Mouse (Mus musculus) heart, embryonic 13.5 days (tissue): ENCODE data around the gene Tfr2. TPM values are rescaled to one million over a fixed set of nuclear protein-coding genes. Genes with fewer than 3 reads are reported as not detected.

Experiments
- microRNA-seq: library from miRNA; unstranded; fragments of <30 nt; microRNA quantifications from one replicate; pipeline ENCODE4, GENCODE M21; 2016
- polyA plus RNA-seq: library from polyadenylated mRNA; unstranded; fragments of >200 nt; fragmentation: Nextera tagmentation; extraction: Ambion mirVana; gene quantifications from 2 replicates; pipeline ENCODE4 v1.2.1, GENCODE M21; 2015

Tfr2 gene
- polyA plus RNA-seq, 1 experiment from 2014 or later = 0.59 TPM

Small RNA genes within 50 kb of the gene (microRNA-seq; reads per million reads assigned to microRNA genes)
- gene Mir6418 = not detected

Other genes with a start within 250 kb of the Tfr2 start
- gene Slc12a9, start 236.2 kb upstream of the Tfr2 start, polyA plus RNA-seq = 8.1 and 8.7 TPM in 2 replicates
- gene Ephb4, start 219.7 kb upstream of the Tfr2 start, polyA plus RNA-seq = 33.1 and 37.6 TPM in 2 replicates
- 0.04 and 0.08 TPM in 2 replicates for gene Zan, start 92.8 kb upstream of the Tfr2 start, polyA plus RNA-seq
- 43.6 and 43.9 TPM in 2 replicates for gene Pop7, start 67.3 kb upstream of the Tfr2 start, polyA plus RNA-seq
- 8.4 and 8.8 TPM in 2 replicates for gene Gigyf1, start 51.3 kb upstream of the Tfr2 start, polyA plus RNA-seq
- gene Epo, start 36.6 kb upstream of the Tfr2 start, polyA plus RNA-seq = not detected in 2 replicates
- gene Gnb2, start 36.3 kb upstream of the Tfr2 start, polyA plus RNA-seq = 299 and 300 TPM in 2 replicates
- gene Actl6b, start 16.3 kb upstream of the Tfr2 start, polyA plus RNA-seq = 0.27 and 0.35 TPM in 2 replicates
- gene Mospd3, start 31.2 kb downstream of the Tfr2 start, polyA plus RNA-seq = 16.4 and 18.4 TPM in 2 replicates
- gene Pcolce, start 43.9 kb downstream of the Tfr2 start, polyA plus RNA-seq = 113 and 114 TPM in 2 replicates
- 0.12 and 0.23 TPM in 2 replicates for gene Fbxo24, start 59.2 kb downstream of the Tfr2 start, polyA plus RNA-seq
- gene Lrch4, start 59.3 kb downstream of the Tfr2 start, polyA plus RNA-seq = 21.8 and 24.2 TPM in 2 replicates
- gene Gm20605, start 59.3 kb downstream of the Tfr2 start, polyA plus RNA-seq = 5.5 TPM in 2 replicates
- gene Sap25, start 71.5 kb downstream of the Tfr2 start, polyA plus RNA-seq = 3.9 and 4.1 TPM in 2 replicates
- 0.14 TPM in 1 of 2 replicates, not detected in the other for gene Irs3, start 75.9 kb downstream of the Tfr2 start, polyA plus RNA-seq
- gene Agfg2, start 114.9 kb downstream of the Tfr2 start, polyA plus RNA-seq = 19.7 and 20.7 TPM in 2 replicates
- gene Nyap1, start 171.8 kb downstream of the Tfr2 start, polyA plus RNA-seq = 1.3 and 1.5 TPM in 2 replicates
- 128 and 131 TPM in 2 replicates for gene Tsc22d4, start 175.9 kb downstream of the Tfr2 start, polyA plus RNA-seq
- gene Ppp1r35, start 209.0 kb downstream of the Tfr2 start, polyA plus RNA-seq = 18.3 and 22.3 TPM in 2 replicates
- 6.2 and 8.5 TPM in 2 replicates for gene Mepce, start 217.8 kb downstream of the Tfr2 start, polyA plus RNA-seq
- 7.6 and 7.7 TPM in 2 replicates for gene Zcwpw1, start 218.0 kb downstream of the Tfr2 start, polyA plus RNA-seq